Mouse (Mus musculus) T-helper 17 cell (primary cell): Measurements from ENCODE around the gene Gm43518.

Experiments used
- in situ Hi-C, 2 experiments: fragments of 300-600 bp; cut with MboI, MseI; formaldehyde crosslinking; loops; 1 replicate in 1 of 2; 2 replicates in 1 of 2; pipeline ENCODE4 v1.15.1; 2025; ENCODE audit warnings: high pct_unique_total_duplicates in 2 of 2

The Gm43518 gene

DNA sequence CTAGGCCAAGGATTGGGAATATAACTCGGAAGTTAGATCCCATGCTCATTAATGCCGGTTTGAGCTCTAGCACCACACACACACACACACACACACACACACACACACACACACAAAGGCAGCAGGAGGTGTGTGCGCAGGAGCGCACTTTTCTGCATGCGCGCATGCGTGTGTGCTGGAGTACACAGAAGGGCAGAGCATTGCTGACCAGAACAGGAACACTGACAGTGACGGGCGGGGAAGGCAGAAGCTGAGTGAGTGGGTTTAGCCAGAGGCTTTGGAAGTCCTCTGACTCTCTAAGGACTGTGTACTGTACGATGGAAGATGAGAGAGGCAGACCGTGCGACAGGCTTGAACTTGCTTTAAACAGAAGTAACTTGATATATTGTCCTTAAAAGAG lies 6.3 kb downstream of the Gm43518 start:
- in situ Hi-C loops: no loop called here

DNA sequence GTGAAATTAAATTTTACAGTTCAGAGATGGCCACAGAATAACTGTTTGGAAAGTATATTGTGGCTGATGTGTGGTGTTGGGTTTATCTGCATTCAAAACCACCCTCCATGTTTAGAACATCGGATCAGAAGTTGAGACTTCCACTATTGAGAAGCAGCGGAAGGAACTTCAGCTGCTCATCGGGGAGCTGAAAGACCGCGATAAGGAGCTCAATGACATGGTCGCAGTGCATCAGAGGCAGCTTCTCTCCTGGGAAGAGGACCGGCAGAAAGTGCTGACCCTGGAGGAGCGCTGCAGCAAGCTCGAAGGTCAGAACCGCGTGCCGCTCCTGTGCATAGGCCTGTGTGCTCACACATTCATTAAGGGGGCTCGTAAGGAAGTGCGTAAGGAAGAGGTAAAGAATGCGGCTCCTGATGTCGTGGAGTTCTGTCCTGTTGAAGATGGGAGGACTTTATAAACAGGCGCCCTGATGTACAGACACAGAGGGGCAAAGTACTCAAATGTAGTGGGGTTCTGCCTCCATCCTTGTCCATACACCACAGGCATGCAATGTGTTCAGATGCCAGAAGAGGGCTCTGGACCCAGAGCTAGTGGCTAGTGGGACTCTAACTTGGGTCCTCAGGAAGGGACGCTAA lies 6.9 kb downstream of the Gm43518 start:
- in situ Hi-C loops: no loop called here

DNA sequence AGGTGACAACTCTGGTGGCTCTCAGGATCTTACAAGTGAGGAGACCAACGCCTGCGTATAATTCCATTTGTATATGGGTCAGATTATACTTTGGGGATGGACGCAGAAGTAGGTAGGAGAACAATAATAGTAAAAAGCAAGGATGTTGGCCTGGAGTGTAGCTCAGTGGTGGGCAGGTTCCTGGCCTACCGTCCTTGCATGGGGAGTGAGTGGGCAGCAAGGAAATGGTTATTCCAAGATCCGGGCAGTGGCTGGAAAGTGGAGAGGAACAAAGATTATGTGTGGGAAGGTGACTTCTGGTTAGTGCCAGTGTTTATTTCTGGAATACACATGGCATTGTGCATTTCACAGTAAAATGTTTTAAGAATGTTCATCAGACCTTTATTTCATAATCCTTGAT lies 8.7 kb downstream of the Gm43518 start:
- in situ Hi-C loops: no loop called here

DNA sequence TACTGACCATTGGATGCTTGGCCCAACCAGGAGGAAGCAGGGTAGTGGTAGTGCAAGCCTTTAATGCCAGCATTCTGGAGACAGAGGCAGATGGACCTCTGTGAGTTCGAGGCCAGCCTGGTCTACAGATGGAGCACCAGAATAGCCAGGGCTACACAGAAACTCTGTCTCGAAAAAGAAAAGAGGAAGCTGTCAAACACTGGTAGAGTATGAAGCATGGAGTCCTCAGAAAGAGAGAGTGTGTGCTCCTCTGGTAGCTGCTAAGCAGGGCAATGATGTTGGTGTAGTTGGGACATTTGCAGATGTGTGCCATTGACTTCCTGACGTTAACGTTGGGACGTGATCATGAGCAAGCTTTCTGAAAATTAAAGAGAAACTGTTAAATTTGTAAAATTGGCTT lies 11.3 kb downstream of the Gm43518 start:
- in situ Hi-C loops: no loop called here

DNA sequence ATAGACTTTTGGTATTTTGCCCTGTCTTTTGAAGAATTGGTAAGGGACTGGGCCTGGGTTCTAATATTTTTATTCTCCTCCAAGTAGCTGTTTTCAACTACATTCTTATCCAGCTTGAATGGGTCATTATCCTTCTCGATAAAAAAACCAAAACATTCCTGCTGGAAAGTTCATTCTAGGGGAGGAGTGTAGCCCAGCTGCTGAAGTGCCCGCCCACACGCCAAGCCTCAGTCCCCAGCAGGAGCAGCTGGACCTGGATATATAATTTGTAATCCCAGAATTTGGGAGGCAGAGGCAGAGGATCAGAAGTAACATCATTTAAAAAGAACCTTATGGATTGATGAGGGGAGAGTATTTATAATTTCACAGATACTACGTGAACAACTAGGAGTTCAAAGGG lies 19.3 kb downstream of the Gm43518 start:
- in situ Hi-C loops: loop anchor here in 1 of 2 experiments (5.0 kb wide), 2 partner anchors 46 to 136 kb away; no protein-coding TSS in a partner anchor

DNA sequence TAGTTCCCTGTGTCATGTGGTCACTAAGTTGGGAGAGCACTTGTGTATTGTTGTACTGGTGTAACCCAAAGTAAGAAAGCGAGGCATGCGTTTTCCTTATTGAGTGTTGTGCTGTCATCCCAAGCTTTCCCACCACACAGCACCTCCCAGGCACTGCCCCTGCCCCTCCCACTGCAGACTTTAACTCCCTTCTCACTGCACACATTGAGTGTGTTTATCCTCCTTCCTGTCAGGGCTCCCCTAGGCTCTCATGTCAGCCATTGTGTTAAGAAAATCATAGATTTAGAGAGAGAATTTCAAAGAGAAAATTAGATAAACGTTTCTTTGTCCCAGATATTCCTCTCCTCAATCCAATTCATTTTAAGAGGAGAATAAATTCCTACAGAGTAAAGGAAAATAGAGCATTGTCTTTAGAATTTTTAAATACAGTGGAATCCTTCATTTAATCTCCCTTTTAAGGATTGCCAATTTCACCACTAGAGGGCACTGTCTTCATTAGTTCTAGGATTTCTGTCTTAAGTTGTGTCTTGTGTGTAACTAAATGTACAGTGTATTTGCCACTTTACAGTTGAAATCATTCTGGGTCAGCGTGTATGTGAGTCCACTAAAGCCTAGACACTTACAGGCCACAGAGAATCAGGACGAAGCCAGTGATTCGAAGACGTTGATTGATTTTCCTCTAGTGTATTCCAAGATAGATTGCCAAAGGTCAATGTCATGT lies 20.0 kb downstream of the Gm43518 start:
- in situ Hi-C loops: loop anchor here in 1 of 2 experiments (5.0 kb wide), 2 partner anchors 45 to 135 kb away; no protein-coding TSS in a partner anchor

DNA sequence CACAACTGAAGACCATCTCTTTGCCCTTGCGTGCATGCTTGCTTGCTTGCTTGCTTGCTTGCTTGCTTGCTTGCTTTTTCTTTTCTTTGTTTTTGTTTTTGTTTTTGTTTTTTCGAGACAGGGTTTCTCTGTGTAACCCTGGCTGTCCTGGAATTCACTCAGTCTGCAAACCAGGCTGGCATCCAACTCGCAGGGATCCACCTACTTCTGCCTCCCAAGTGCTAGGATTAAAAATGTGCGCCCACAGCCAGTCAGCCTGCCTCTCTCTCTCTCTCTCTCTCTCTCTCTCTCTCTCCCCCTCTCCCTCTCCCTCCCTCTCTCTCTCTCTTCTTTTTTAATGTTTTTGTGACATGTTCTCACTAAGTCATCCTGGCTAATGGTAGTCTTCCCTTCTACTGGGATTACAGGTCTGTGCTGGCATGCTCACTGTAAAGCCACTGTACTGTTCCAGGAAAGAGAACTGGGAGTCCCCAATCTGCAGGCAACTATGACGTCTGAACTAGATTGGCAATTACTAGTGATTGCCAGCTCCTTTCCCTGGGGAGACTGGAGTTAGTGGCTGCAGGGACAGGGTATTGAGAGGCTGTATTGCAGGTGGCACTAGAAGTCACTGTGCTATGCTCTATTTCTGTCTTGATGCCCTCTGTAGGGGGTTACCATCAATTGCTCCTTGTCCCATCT lies 25.3 kb downstream of the Gm43518 start:
- in situ Hi-C loops: loop anchor here in 1 of 2 experiments (5.0 kb wide), 1 partner anchor 40 kb away; no protein-coding TSS in a partner anchor

DNA sequence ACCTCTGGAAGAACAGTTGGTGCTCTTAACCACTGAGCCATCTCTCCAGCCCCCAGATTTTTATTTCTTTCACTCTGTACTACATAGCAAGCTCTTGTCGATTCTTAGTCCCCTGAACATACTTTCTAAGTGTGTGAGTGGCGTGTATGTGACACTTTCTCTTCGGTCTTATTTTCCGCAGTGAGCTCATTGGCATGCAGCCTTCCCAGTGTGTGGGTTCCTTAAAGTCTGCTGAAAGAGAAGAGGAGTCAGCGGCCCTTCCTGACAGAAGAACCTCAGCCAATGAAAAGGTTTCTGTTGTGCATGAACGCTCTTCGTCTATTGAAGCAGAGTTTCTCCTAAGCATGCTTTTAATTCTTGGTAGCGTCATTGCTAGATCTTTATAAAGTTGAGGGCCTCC lies 30.0 kb downstream of the Gm43518 start:
- in situ Hi-C loops: no loop called here

DNA sequence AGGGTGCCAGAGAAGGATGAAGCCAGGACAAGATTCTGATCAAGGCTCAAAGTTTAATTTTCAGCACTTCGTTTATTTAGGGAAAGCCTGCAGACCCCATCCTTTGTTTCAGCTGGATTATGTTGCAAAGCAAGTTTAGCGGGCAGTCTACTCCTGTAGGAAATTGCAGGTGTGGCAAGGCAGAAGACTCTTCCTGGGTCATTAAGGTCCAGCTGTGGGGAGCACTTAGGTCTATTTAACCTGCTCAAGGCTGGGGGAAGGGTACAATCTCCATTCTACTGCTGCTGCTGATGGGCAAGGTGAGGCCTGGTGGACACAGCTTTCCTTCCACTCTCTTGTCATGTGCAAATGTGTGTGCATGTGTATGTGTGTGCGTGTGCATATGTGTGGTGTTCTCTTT lies 31.8 kb downstream of the Gm43518 start:
- in situ Hi-C loops: no loop called here

DNA sequence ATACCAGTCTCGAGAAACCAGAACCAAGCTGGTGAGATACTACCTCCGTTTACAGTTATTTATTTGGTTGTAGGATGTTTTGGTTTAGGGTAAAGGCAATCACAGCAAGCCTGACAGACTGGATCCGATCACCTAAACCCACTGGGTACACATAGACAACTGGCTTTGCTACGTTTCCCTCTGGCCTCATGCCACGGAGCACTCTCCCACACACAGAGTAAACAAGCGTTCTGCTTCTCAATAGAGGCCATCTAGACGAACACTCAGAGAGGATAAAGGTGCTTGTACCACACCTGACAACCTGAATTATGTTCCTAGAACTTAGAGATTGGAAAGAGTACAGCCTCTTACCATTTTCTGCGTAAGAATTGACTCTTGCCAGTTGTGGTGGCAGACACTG lies 32.9 kb downstream of the Gm43518 start:
- in situ Hi-C loops: loop anchor here in 1 of 2 experiments (10.0 kb wide), 1 partner anchor 1585 kb away; the partner anchor contains the start of genes Fam216a and Gpn3

DNA sequence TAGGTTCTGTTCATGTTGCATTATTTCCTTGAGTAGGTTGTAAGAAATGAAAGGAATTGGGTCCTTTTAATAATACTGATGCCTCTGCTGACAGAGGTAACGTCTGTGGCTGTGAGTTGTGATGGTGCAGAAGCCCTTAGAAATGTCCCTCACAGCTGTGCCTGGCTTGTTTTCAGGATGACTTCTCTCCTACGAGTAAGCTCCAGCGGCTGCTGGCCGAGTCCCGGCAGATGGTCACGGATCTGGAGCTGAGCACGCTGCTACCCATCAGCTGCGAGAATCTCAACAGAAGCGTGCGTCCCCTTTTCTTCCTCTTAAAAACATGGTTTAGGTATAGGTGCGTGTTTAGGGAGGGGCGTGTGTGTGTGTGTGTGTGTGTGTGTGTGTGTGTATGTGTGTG lies 33.8 kb downstream of the Gm43518 start:
- in situ Hi-C loops: loop anchor here in 1 of 2 experiments (10.0 kb wide), 1 partner anchor 1586 kb away; the partner anchor contains the start of genes Fam216a and Gpn3

DNA sequence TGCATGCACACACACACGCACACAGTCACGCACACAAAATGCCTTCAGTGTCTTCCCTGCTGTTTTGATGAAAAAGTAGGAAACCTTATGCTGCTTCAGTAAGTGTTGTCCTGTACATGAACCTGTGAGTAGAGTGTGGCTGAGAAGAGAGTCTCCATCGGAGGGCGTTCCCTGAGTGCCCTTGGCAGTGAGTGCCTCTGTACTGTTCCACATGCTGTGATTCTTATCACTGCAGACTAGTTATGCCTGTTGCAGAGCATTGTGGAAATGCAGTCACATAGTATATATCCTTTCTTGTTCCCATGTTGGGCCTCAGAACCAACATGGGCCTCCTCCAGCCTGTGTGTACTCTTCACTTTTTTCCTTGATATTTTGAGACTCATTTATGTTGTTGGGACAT lies 37.0 kb downstream of the Gm43518 start:
- in situ Hi-C loops: loop anchor here in 1 of 2 experiments (10.0 kb wide), 1 partner anchor 1589 kb away; the partner anchor contains the start of genes Fam216a and Gpn3

DNA sequence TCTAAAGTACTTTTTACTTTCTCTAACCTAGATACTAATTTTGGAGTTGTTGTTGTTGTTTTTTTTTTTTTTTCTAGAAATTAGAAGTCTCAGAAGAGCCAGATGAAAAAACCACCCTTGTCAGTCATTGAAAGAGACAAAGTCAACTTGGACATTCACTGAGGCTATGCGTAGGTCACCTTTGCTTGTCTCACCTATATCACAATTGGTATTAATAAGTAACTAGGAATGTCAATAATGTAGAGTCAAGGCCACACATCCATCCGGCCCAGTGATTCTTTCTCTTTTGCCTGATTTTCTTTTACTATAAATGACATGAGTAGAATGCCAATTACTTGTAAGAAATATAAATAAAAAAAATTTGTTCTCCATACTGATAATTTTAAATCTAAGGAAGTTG lies 39.5 kb downstream of the Gm43518 start:
- in situ Hi-C loops: loop anchor here in 1 of 2 experiments (10.0 kb wide), 1 partner anchor 1592 kb away; the partner anchor contains the start of genes Fam216a and Gpn3

DNA sequence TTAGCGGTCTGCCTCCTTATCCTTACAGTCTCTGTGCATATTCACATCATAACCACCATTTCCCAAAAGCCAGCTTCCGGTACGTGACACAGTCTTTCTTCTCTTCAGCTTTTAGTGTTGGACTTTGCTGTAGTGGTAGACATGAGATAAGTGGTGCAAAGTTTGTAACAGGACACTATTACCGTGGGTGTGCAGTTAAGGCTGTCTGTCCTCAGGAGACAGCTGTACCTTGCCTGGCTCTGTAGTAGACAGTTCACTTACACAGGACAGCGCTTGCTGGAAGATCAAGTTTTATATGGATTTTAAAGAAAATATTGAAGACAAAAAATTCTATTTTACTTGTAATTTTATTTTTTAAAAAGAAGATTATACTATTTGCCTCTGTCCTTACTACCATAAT lies 41.2 kb downstream of the Gm43518 start:
- in situ Hi-C loops: loop anchor here in 1 of 2 experiments (10.0 kb wide), 1 partner anchor 1594 kb away; the partner anchor contains the start of genes Fam216a and Gpn3

DNA sequence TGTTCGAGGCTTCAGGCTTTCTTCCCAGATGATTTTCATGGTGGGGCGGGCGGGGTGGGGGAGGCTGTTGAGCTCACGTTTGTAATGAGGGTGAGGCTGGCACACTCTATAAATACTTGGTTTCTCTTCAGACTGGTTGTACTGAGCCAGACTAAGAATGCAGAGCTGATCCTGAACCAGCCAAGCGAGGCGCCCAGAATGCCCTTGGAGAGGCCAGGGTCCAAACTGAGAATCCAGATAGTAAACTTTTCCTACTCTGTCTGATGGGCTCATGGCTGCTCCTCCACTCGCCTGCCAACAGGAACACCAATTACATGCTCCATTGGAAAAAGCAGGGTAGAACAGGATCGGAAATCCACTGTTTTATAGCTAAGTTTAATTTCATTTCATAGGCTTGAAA lies 42.0 kb downstream of the Gm43518 start:
- in situ Hi-C loops: loop anchor here in 1 of 2 experiments (10.0 kb wide), 1 partner anchor 1594 kb away; the partner anchor contains the start of genes Fam216a and Gpn3

DNA sequence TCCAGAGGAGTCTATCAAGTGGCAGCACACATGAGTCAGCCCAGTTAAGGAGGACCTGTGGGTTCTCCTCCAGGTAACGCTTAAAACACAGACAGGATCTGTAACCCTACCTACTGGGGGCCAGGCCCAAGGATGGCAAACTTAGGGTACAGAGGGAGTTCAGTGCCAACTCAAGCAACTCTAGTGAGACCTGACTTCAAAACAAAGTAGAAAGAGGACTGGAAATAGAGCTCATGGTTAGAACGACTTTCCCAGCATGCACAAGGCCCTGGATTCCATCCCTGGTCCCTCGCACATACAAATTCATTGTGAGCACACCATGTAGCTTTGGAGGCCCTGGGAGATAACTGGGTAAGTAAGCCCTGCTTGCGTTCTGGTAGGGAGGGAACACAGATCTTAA lies 43.4 kb downstream of the Gm43518 start:
- in situ Hi-C loops: no loop called here

DNA sequence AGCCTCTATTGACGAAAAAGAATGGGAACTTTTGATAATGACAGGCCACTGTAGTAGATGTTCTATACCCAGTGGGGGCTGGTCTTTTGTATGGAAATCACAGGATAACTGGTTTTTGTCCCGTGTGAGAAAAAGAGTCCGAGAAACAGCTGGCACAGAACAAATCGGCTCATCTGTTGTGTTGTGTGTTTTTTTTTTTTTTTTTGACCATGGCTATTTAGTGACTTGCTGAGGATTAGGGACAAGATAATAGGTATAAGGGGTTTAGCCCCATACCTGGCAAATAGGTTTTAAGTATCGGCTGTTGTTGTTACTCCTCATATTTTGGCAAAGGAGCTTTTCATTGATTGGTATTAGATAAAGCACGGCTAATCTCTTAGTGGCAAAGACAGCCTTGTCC lies 45.2 kb downstream of the Gm43518 start:
- in situ Hi-C loops: no loop called here

DNA sequence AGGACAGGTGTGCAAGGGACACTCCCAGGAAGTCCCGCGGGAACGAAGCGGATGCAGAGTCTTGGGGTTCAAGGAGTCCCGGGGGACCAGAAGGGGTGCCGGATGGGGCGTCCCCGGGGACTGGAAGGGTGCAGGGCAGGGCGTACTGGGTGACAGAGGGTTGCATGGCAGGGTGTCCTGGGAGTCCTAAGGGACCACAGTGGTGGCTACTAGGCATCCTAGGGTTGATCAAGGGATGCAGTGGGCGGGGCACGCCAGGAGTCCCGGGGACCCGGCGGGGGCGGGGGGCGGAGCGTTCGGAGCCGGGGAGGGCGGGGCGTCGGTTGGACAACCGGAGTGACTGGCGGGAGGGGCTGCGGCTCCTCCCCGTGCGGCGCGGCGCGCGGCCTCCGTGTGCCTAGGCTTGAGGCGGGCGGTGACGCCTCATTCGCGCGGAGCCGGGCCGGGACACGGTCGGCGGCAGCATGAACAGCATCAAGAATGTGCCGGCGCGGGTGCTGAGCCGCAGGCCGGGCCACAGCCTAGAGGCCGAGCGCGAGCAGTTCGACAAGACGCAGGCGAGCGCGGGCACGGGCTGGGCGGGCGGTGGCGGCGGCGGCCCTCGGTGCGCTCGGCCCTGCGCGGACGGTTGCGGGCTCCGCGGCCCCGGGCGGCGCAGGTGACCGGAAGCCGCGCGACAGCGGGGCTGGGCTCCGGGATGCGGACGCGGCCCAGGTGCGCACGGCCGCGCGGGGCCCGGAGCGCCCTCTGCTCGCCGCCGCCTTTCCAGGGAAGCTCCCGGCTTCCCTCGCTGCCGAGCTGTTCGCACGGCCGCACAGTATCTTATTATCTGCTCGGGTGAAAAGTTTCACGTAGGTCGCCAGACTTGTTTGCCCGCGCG lies 46.3 kb downstream of the Gm43518 start, which contains the start of gene Hip1r:
Gene Hip1r (plus strand): TSS at position 330 of the 880 bp plus-strand sequence.
- in situ Hi-C loops: no loop called here

DNA sequence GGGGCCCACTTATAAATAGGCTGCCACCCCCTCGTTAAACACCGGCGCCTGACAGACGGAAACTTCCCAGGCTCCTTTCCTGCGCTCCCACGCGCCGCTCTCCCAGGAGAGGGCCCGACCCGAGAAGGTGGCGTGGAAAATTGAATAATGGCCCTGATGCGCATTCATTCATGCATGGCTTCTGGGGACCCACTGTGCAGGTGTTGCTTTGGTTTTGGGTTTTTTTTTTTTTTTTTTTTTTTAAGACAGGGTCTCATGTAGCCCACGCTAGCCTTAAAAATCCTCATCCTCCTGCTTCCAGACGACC lies 46.9 kb downstream of the Gm43518 start:
- in situ Hi-C loops: no loop called here

DNA sequence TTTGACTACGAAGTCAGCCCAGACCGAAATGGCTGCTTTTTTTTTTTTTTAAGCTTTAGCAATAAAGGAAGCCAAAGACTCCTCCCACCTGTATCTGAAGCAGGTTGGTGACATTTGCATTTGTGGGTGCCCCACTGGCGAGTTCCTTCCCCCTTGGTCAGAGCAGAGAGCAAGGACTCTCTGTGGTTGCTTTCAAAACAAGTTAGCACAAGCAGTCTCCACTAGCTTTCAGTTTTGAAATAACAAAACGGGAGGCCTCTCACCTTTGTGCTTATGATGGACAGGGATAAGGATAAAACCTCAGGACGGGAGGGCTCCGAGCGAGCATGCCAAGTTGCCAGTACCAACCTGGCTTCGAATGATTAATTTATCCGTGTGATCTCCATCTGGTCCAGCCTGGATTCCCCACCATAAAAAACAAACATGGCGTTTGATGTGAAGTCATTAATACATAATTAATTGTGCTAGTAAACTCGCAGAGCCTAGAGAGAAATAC lies 47.4 kb downstream of the Gm43518 start:
- in situ Hi-C loops: no loop called here

DNA sequence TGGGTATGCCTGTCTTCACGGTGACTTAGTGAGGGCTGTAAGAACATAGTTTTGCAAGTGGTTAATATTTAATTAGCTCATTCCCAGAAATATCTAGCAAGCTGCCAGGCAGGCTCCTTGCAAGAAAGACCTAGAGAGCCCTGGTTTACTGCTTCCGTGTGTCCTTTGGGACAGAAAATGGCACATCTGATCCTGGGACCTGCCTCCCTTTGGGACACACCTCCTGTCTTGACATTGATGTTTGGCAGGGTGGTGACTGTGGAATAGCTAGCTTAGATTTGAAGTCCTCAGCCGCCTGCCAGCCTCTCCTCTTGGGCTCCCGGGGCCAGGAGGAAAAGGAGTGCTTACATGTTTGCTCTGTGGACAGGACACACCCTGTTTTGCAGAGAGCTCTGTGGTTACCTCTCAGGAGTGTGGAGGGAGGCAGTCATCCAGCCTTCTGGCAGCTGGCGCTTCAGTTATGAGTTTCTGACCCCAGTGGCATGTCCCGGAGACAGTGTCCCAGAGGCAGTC lies 48.5 kb downstream of the Gm43518 start:
- in situ Hi-C loops: no loop called here
